Mouse (Mus musculus): ENCODE data around the gene Polr2e. TPM values are rescaled to one million over a fixed set of nuclear protein-coding genes. Genes with fewer than 3 reads are reported as not detected.
"Not testable (repeated sequence)": the region's sequence is repeated elsewhere in the genome, so short reads cannot be mapped to it uniquely, and the experiment has no call there.

Polr2e gene
- polyA plus RNA-seq, 1 experiment from 2014 or later: 210 TPM

- Histone ChIP-seq H3K4me1 (replicated peaks; ENCODE audit: insufficient read depth, low read length) (0 out of 2 replicates have a peak, but pooled peaks cover 3% of the 10 kb centered on the region), H3K36me3 (ENCODE audit: insufficient read depth, low read length) (no peaks in the 10 kb centered on the region), H3K4me3 (replicated peaks; ENCODE audit: low read depth, low read length) (no peak overlapping the region), H3K27me3 (ENCODE audit: insufficient read depth, low read length) (no peaks in the 10 kb centered on the region), H3K4me2 (ENCODE audit: low read length) (no peak overlapping the region), H3K27ac (no peak overlapping the region), H3K9me3 (replicated peaks; ENCODE audit: low read length) (no peaks in the 10 kb centered on the region), H3K9ac (ENCODE audit: low read depth, low read length) (no peak overlapping the region)
- no peak for TF ChIP-seq CTCF (IDR thresholded peaks at IDR 0.05; ENCODE audit: low read depth)
- WGBS: 78% methylated on average over 5 of the region's 5 CpGs
- ATAC-seq (replicated peaks; ENCODE audit: low FRiP score, low read depth) (no peak), DNase-seq (ENCODE audit: low spot score) (no peak)
Observed at GRCm38 (mm10) chr10:80045766-80046165, 6.2 kb upstream of the Polr2e start.

DNA sequence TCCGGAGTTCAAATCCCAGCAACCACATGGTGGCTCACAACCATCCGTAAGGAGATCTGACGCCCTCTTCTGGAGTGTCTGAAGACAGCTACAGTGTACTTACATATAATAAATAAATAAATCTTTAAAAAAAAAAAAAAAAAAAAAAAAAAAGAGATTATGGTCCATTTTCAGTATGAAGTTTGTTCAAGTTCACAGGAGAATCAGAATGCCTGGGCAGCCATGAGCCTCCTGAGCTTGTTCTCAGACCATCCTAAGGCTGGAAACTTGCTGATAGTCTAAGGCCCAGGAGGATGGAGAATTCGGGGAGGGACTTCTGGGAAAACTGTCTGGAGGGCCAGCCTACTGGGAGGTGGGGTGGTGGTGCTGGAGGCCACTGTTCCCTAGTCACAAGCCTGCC, 5.8 kb upstream of the Polr2e start:
- not testable (repeated sequence) for H3K27me3 ChIP-seq (ENCODE audit: insufficient read depth, low read length); ATAC-seq (replicated peaks; ENCODE audit: low FRiP score, low read depth); H3K4me3 ChIP-seq (replicated peaks; ENCODE audit: low read depth, low read length); H3K4me1 ChIP-seq (replicated peaks; ENCODE audit: insufficient read depth, low read length); H3K9ac ChIP-seq (ENCODE audit: low read depth, low read length); DNase-seq (ENCODE audit: low spot score); H3K9me3 ChIP-seq (replicated peaks; ENCODE audit: low read length); H3K27ac ChIP-seq; H3K4me2 ChIP-seq (ENCODE audit: low read length); H3K36me3 ChIP-seq (ENCODE audit: insufficient read depth, low read length)
- WGBS: 82% methylated on average over 2 of the region's 4 CpGs

DNA sequence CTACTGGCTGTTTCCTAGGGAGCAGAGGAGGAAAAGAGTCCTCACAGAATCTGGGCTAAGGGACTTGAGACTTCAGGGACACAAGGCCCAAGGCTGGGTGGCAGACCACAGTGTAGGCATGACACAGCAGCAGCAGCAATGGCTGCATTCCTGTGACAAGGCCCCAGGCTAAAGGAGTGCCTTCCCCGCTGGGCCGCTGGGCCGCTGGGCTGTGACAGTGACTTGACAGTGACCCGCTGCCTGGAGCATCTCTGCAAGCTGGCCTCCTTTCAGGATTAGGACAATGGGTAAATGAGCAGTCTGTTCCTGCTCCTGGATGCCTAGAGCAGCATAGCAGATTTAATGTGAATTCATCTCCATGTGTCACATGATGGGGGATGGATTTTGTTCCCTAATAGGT, 4.5 kb upstream of the Polr2e start:
- 54% methylated on average over 4 of the region's 4 CpGs for WGBS
- H3K4me3 ChIP-seq (replicated peaks; ENCODE audit: low read depth, low read length): no peak overlapping the region
- H3K9ac ChIP-seq (ENCODE audit: low read depth, low read length): no peak overlapping the region
- H3K4me1 ChIP-seq (replicated peaks; ENCODE audit: insufficient read depth, low read length): no peaks in the 10 kb centered on the region
- H3K9me3 ChIP-seq (replicated peaks; ENCODE audit: low read length): no peaks in the 10 kb centered on the region
- H3K27me3 ChIP-seq (ENCODE audit: insufficient read depth, low read length): no peaks in the 10 kb centered on the region
- no peak overlapping the region for H3K4me2 ChIP-seq (ENCODE audit: low read length)
- H3K36me3 ChIP-seq (ENCODE audit: insufficient read depth, low read length): no peaks in the 10 kb centered on the region
- no peak for TF ChIP-seq CTCF (IDR thresholded peaks at IDR 0.05; ENCODE audit: low read depth)
- H3K27ac ChIP-seq: peak overlapping the region; percentile 31; the same call in 1 of the 2 replicates
- DNase-seq (ENCODE audit: low spot score): no peak
- no peak for ATAC-seq (replicated peaks; ENCODE audit: low FRiP score, low read depth)

GRCm38 (mm10) chr10:80041409-80042060, 1.9 kb upstream of the Polr2e start:
- not testable (repeated sequence) for H3K9me3 ChIP-seq (replicated peaks; ENCODE audit: low read length); H3K4me3 ChIP-seq (replicated peaks; ENCODE audit: low read depth, low read length); ATAC-seq (replicated peaks; ENCODE audit: low FRiP score, low read depth); H3K27me3 ChIP-seq (ENCODE audit: insufficient read depth, low read length); H3K27ac ChIP-seq; H3K9ac ChIP-seq (ENCODE audit: low read depth, low read length); DNase-seq (ENCODE audit: low spot score); H3K4me2 ChIP-seq (ENCODE audit: low read length); H3K4me1 ChIP-seq (replicated peaks; ENCODE audit: insufficient read depth, low read length)
- 88% methylated on average over 8 of the region's 8 CpGs for WGBS
- peaks cover 20% of the 10 kb centered on the region for H3K36me3 ChIP-seq (ENCODE audit: insufficient read depth, low read length)

- peaks cover 13% of the 10 kb centered on the region for H3K4me1 ChIP-seq (replicated peaks; ENCODE audit: insufficient read depth, low read length)
- no peak overlapping the region for H3K9ac ChIP-seq (ENCODE audit: low read depth, low read length)
- no peak overlapping the region for H3K4me3 ChIP-seq (replicated peaks; ENCODE audit: low read depth, low read length)
- TF ChIP-seq CTCF (IDR thresholded peaks at IDR 0.05; ENCODE audit: low read depth): no peak
- H3K27me3 ChIP-seq (ENCODE audit: insufficient read depth, low read length): no peaks in the 10 kb centered on the region
- H3K9me3 ChIP-seq (replicated peaks; ENCODE audit: low read length): no peaks in the 10 kb centered on the region
- peaks cover 42% of the 10 kb centered on the region for H3K36me3 ChIP-seq (ENCODE audit: insufficient read depth, low read length)
- no peak overlapping the region for H3K4me2 ChIP-seq (ENCODE audit: low read length)
- no peak for DNase-seq (ENCODE audit: low spot score)
- WGBS: 92% methylated on average over 13 of the region's 13 CpGs
- no peak overlapping the region for H3K27ac ChIP-seq
- ATAC-seq (replicated peaks; ENCODE audit: low FRiP score, low read depth): no peak
Observed at GRCm38 (mm10) chr10:80036832-80037231, 2.8 kb downstream of the Polr2e start.

- H3K4me1 ChIP-seq (replicated peaks; ENCODE audit: insufficient read depth, low read length): peaks cover 13% of the 10 kb centered on the region
- H3K27me3 ChIP-seq (ENCODE audit: insufficient read depth, low read length): no peaks in the 10 kb centered on the region
- no peaks in the 10 kb centered on the region for H3K9me3 ChIP-seq (replicated peaks; ENCODE audit: low read length)
- peak overlapping the region; percentile 31; the same call in 1 of the 2 replicates for H3K27ac ChIP-seq
- TF ChIP-seq CTCF (IDR thresholded peaks at IDR 0.05; ENCODE audit: low read depth): no peak
- no peak for DNase-seq (ENCODE audit: low spot score)
- ATAC-seq (replicated peaks; ENCODE audit: low FRiP score, low read depth): no peak
- H3K4me2 ChIP-seq (ENCODE audit: low read length): no peak overlapping the region
- WGBS: 91% methylated on average over 5 of the region's 5 CpGs
- peaks cover 42% of the 10 kb centered on the region for H3K36me3 ChIP-seq (ENCODE audit: insufficient read depth, low read length)
- no peak overlapping the region for H3K4me3 ChIP-seq (replicated peaks; ENCODE audit: low read depth, low read length)
- H3K9ac ChIP-seq (ENCODE audit: low read depth, low read length): no peak overlapping the region
Observed at GRCm38 (mm10) chr10:80035686-80036085, 3.9 kb downstream of the Polr2e start.

GRCm38 (mm10) chr10:80035148-80035547, 4.4 kb downstream of the Polr2e start:
- H3K9ac ChIP-seq (ENCODE audit: low read depth, low read length): no peak overlapping the region
- ATAC-seq (replicated peaks; ENCODE audit: low FRiP score, low read depth): no peak
- 77% methylated on average over 8 of the region's 8 CpGs for WGBS
- H3K27ac ChIP-seq: peak overlapping the region; percentile 31; the same call in 1 of the 2 replicates
- TF ChIP-seq CTCF (IDR thresholded peaks at IDR 0.05; ENCODE audit: low read depth): no peak
- H3K4me3 ChIP-seq (replicated peaks; ENCODE audit: low read depth, low read length): no peak overlapping the region
- no peaks in the 10 kb centered on the region for H3K9me3 ChIP-seq (replicated peaks; ENCODE audit: low read length)
- no peak overlapping the region for H3K4me2 ChIP-seq (ENCODE audit: low read length)
- peaks cover 13% of the 10 kb centered on the region for H3K4me1 ChIP-seq (replicated peaks; ENCODE audit: insufficient read depth, low read length)
- H3K27me3 ChIP-seq (ENCODE audit: insufficient read depth, low read length): no peaks in the 10 kb centered on the region
- DNase-seq (ENCODE audit: low spot score): no peak
- peaks cover 42% of the 10 kb centered on the region for H3K36me3 ChIP-seq (ENCODE audit: insufficient read depth, low read length)
